Mouse (Mus musculus) 416B (cell line): ENCODE data around the gene Hoxc5.

Experiments used
- DNase-seq: peaks from one replicate; pipeline ENCODE4 v3.0.0; 2011; ENCODE audit warnings: low read depth

Gene Hoxc5

DNA sequence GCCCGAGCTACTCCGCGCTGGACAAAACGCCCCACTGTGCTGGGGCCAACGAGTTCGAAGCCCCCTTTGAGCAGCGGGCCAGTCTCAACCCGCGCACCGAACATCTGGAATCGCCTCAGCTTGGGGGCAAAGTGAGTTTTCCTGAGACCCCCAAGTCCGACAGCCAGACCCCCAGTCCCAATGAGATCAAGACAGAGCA is at the start of gene Hoxc5:
Hoxc5 (plus strand) TSS at position 132 of the 199 bp plus-strand sequence.
- DNase-seq, result no peak

DNA sequence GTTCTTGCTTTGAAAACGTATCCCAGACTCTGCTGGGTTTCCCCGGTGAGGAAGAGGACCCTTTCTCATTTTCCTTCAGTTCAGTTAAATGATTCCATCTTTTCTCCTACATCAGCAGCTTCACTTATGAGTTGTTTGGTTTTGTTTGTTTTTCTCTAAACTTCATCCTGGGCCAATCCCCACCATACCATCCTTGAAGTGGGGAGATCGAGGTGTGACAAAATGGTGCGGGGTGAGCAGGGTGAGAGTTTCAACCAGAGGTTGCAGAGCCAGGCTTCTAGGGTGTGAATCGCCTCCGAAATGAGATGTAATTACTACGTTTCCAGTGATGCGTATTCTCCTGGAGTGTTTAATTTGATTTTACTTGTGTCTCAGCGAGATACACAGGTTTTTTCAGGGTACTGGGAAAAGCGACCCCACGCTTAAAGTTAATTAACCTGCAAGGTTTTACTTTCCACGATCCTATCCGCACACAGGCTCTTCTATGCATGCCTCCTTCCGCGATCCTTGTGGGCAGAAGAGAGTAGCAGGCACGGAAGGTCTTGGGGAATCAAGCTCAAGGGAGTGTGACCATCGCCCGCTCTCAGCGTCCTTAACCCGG is 49.2 kb upstream of the Hoxc5 start:
- DNase-seq, result no peak

DNA sequence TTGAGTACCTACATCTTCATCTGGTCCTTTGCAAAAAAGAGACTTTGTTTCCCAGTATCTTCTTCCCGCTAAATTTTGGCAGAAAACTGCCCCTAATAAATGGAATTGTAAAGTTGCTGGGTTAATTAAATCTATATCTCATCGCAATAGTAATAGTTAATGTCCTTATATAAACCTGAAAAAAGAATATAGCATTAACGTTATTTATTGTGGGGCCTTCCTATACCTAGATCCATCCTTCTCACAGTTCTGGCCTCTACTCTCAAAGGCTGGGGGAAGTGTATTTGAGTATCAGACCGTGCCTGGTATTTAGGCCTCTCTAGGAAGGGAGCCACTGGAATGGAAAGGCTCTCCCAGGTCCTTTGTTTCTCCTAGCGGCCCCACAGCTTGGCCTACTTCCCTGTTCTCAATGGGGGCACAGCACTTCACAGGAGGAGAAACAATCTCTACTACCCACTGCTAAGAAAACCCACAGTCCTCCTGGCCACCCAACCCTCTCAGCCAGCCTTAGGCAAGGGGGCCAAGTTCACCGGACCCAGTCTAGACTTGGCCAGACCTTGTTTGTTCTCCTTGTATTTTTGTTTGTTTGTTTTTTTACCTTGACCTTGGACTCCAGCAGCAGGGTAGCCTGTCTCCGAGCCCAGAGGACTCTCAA is 48.5 kb upstream of the Hoxc5 start:
- no peak for DNase-seq

DNA sequence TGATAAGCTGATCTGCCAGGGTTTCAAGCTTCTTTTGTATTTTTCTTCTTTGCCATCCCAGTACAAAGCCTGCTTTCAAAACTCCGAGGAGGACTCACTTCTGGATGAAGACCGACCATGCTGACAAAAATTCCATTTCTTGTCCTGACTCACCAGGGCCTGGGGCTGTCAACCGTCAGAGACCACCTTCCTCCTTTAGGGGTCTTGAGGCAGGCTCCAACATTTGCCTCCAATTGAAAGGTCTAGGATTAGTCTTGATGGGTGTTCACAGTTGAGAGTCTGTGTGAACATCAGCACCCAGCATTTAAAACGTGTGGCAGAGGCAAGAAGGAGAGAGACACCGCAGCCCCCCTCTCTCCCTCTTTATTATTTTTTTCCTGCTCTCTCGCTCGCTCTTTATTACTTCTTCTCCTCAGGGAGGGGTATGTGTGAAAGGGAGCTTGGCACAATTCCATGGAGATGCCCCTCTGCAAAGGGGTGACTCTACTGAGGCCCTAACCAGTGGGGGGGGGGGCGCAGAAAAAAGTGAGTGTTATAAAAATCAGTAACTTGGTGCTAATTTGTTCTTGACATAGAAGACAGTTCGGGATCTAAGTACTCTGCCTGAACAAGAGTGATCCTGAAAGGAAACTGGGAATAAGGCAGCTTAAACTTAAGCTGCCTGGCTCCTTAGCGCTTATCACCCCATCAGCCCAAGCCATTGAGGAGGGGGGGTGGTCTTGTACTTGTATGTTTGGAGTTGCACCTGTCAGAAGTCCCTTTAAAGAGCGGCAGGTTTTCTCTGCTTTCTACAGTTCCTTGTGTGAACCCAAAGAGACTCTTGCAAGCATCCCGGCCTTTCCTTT is 47.7 kb upstream of the Hoxc5 start:
- DNase-seq, result no peak

DNA sequence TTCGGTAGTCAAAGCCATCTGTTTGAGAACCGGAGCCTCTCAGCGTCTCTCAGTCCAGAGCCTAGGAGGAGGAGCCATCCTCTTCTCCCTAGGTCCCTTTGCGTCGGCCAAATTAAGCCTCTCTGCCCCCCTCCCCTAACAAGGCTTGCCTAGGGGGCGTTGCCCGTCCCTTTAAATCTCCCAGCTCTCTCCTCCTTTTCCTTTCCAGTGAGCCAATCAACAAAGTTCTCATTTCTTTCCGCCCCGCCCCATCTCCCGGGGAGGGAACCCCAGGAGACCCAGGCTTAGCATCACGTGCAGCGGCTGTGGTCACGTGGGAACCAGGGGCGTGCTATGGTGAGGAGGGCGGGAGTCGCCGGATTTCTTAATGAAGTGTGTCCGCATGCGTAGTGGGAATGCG is 46.6 kb upstream of the Hoxc5 start:
- no peak for DNase-seq

DNA sequence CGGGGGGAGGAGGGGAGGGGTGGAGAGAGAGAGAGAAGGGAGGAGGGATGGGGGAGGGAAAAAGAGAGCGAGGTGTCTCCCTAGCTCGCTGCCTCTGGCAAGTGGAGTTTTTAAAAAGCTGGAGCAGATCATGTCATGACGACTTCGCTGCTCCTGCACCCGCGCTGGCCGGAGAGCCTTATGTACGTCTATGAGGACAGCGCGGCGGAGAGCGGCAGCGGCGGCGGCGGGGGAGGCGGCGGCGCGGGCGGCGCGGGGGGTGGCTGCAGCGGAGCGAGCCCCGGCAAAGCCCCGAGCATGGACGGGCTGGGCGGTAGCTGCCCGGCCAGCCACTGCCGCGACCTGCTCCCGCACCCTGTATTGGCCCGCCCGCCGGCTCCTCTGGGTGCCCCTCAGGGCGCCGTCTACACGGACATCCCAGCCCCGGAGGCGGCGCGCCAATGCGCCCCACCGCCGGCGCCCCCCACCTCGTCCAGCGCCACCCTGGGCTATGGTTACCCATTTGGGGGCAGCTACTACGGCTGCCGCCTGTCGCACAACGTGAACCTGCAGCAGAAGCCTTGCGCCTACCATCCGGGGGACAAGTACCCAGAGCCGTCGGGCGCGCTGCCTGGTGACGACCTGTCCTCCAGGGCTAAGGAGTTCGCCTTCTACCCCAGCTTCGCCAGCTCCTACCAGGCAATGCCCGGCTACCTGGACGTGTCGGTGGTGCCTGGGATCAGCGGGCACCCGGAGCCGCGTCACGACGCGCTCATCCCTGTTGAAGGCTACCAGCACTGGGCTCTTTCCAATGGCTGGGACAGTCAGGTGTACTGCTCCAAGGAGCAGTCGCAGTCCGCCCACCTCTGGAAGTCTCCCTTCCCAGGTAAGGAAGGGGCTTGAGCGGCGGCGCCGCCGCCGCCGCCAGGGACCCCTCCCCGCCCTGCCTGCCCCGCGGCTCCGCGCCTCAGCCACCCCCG is 45.9 kb upstream of the Hoxc5 start, which contains the start of gene Hoxc13:
Hoxc13 (plus strand) TSS at position 51 of the 959 bp plus-strand sequence.
- no peak for DNase-seq

DNA sequence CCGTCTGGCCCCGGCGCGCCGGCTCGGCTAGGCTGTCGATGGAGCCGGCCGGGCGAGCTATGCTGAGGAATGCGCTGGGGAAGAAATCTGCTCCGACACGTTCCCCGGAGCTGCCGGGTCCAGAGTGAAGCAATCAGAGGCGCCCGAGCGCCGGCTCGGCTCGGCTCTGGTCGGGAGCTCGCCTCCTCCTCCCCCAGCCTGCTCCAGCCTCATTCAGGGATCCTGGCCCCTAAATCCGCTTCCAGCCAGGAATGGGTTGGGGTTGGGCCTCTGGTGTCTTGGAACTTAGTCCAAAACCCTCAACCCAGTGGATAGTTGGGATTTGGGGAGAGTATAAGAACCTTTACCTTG is 45.3 kb upstream of the Hoxc5 start:
- DNase-seq, result no peak

DNA sequence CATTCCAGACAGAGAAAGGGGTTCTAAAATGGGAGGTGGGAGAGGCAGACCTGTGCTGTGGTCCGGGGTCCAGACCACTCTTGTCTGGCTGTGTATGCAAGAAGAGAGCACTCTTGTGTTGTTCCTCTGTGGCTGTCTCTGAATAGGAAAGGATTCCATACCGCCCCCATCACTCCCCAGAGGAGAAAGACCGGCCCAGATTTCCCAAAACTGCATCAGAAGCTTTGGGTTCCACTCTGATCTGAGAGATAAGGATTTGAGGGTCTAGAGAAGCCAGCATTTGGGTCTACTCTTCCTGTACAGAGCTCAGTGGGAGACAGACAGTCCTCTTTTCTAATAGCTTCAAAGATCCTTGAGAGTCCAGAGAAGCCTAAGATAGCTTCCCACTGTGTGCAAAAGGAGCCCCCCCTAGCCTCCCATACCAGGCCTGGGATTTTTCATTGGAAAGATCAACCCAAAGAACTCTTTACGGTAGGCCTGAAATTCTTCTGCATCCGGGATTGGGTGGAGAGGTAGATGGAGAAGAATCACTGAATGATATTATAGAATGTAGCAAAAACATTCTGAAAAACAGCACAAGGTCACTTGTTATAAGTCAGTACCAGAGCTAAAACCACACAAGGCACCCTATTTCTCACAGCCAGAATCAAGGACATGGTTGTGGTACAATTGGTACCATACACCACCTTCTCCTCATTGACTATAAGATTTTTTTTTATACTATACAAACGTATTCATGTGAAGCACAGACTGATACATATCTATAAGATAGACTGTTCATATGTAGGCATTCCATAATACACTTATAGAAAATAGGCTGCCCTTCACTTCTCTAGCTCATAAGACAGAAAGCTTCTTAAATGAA is 44.4 kb upstream of the Hoxc5 start:
- DNase-seq, result no peak

DNA sequence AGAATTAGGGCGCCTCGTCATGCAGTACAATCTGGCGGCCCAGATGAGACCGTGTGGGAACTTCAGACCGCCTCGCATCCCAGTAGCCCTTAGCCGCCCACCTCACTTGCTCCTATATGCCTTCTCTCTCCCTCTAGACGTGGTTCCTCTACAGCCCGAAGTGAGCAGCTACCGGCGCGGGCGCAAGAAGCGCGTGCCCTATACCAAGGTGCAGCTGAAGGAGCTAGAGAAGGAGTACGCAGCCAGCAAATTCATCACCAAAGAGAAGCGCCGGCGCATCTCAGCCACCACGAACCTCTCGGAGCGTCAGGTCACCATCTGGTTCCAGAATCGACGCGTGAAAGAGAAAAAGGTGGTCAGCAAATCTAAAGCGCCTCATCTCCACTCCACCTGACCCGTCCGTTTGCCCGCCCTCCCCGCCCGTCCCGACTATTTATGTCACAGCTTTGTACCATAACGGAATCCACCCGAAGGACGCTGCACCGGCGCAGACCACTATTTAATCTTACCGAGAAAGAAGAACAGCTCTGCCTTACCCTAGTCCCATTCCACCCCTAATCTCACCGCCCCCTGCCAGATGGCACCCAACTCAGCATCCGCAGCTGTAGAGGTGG is 40.1 kb upstream of the Hoxc5 start:
- no peak for DNase-seq

DNA sequence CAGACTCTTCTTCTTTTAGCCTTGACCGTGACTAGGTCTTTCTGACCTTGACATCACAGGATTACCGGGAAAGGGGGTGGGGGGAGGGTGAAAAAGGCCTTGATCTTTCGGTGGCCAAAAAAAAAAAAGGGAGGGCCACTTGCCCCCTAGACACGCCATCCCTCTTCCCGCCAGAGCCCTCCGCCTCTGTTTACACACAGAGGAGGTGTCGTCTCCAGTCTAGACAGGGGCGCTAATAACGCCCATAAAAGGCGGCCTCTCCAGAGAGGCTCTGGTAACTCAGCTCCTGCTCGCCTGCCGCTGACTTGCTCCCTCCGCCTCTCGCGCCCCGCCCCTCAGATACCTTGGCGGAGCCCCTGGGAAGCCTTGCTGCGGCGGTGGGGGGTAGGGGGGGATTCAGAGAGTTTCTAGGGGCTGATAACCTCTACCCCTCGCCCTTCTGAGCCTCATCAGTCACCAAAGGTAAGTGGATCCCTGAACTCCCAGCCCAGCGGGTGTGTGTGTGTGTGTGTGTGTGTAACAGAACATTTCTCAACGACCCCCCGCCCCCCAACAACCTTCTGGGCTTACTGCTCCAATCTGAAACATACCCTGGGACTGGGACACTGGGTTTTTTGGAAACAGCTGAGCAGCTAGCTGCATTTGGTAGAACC is 35.4 kb upstream of the Hoxc5 start:
- no peak for DNase-seq

DNA sequence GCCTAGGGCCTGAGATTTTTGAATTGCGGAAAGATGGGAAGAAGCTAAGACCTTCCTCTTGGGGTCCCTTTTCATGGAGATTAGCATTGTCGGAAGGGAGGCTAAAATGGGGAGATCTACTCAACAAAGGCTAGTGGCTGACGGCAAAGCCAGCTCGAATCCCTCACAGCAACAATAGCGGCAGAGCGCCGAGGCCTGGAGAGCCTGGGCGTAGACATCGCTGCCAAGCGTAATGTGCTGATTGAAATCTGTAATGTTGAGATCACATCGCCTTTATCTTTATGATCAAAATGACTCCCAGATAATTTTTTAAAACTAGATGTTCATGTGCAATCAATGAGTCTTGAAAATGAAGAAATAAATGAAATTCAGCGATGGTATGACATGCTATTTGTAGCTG is 32.8 kb upstream of the Hoxc5 start:
- no peak for DNase-seq

DNA sequence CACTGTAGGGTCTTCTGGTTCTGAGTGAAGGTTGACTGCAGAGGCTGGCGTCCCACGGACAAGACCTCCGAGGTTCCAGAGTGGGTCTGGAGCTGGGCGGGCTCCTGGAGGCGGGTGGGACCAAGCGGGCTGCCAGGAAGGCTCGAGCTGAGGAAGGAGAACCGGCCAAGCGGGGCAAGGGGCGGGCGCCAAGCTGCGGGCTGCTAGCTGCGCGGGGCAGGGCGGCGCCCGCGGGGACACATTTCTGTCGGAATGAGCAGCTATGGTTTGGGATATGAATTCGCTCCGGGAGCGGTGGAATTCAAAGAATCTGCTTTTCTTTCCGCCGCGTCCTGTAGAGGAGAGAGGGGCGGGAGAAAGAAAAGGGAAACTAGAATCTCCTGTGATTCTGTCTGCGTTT is 32.3 kb upstream of the Hoxc5 start:
- DNase-seq, result no peak

DNA sequence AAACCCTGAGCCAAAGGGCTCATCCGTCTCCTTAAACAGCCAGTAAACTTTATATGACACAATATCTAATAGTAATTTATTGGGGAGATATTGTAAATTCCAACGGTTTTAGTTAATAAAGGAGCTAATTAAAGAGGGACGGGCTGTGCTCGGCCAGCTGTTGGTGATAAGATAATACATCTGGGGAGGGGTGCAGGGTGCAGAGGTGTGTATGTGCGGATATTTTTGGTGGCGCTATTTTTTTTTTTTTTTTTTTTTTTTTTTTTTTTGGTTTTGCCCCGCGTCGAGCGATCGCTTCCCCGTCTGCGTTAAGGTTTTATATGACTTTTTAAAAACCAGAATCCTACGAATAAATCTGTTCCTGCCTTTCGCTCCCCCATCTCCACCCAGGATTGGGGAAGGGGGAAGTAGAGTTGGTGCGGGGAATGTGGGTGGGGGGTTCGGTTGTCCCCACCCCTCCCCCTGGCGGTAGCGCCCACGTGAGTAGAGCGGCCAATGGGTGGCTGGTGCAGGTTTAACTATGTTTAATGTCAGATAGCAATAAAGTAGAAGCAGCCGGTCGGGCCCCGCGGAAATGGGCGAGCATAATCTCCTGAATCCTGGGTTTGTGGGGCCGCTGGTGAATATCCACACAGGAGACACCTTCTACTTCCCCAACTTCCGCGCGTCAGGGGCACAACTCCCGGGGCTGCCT is 30.8 kb upstream of the Hoxc5 start, which contains the start of gene Hoxc12:
Hoxc12 (plus strand) TSS at position 479 of the 694 bp plus-strand sequence.
- no peak for DNase-seq

DNA sequence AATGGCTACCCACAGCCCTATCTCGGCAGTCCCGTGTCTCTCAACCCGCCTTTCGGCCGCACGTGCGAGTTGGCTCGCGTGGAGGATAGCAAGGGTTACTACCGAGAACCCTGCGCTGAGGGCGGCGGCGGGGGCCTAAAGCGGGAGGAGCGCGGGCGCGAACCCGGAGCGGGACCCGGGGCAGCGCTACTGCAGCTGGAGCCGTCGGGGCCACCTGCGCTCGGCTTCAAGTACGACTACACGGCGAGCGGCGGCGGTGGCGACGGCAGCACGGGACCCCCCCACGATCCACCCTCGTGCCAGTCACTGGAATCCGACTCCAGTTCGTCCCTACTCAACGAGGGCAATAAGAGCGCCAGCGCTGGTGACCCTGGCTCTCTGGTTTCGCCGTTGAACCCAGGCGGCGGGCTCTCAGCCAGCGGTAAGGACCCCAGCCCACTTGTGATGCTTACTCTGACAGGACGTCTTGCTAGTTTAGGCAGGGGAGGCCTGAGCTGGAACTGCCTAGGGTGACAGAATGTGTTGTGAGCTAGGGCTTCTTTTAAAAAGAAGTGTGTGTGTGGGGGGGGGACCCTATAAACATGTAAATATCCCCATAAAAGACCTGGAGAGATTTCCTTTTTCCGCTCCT is 30.1 kb upstream of the Hoxc5 start:
- no peak for DNase-seq

DNA sequence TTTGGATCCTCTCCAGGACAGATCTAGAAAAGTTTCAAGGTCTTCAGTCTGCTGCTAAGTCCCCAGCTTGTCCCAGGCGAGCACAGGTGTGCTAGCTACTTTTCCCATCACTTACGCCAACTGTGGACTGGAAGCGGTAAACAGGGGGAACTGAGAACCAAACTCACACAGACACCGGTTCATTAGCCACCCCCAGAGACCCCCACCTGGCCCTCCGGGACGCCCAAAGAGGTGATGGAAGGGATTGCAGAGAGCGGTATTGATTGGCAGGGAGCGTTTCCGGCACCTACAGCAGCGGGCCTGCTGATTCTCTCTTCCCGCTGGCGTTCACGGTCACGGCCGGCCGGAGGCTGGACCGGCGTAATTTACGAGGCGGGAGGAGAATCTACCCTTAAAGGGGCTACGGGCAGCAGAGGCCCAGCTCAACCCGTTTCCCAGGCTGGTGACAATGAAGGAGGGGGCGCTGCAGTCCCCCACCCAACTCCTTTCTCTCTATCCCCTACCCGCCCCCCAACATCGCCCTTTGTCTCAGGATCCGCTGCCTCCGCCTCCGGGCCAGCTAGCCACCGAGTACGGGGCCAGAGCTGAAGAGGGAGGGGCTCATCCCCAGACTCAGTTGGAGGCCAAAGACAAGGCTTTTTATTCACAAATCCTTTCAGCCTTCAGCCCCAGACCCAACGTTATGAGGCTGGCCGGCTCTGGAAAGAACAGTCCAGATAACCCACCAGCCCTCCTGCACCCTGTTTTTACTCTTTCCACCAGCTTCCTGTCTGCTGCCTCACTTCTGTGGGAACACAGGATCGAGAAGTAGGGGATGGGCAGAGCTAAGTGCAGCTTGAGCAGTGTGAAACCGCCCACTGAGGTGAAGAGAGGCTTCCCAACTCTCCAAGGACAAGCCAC is 27.7 kb upstream of the Hoxc5 start:
- DNase-seq, result no peak

DNA sequence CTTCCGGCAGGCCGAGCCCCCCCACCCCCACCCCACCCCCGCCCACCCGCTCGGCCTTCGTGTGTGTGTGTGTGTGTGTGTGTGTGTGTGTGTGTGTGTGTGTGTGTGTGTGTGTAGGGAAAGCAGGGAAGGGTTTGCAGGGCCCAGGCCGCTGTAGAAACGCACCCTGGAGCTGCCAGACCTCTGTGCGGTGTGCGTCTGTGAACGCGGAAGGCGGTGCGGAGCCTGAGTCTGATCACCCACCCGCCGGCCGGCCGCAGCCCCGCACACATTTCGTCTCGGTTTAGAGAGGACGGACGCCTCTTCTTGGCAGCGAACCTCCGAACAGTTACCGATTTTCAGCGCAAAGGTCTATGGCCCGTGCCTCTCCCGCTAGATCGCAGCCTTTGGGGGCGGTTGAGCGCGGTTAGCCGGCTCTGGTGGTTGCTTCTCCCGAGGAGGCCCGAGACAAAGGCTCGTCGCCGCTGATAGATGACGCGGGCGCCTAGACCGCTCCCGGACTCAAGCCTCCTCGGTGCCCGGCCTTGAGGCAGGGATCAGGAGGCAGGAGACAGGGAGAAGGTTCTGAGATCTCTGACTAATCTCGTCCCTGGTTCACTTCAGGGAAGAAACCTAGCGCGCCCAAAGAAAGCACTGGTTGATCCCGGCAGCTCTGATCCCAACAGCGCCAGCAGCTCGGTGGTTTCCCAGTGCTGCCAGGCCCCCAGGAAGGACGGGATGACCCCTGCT is 24.3 kb upstream of the Hoxc5 start:
- DNase-seq, result no peak

DNA sequence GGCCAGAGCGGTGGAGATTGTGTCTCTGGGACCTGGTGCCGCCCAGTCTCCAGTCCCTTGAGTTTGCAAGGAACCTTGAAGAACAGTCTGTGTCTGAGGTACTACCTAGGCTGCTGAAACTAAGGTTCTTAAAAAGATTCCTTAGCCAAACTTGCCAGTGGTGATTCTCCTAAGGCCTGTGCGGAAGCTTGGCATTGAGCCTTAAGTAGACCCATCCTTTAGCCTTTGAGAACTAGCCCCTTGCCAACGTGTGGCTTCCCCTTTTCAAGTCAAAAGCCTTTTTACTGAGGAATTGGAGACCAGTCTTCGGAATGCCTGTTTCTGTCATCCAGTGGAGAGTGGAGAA is 23.8 kb upstream of the Hoxc5 start:
- DNase-seq, result no peak
